Mouse (Mus musculus): Measurements from ENCODE around the gene B130006D01Rik. TPM values are rescaled to one million over a fixed set of nuclear protein-coding genes. Genes with fewer than 3 reads are reported as not detected.
A peak's percentile ranks its signal among the peaks of the same experiment; 100 is the strongest.
"Not testable (repeated sequence)": the region's sequence is repeated elsewhere in the genome, so short reads cannot be mapped to it uniquely, and the experiment has no call there.

B130006D01Rik gene
- polyA plus RNA-seq, 1 experiment = 2.1 TPM

DNA sequence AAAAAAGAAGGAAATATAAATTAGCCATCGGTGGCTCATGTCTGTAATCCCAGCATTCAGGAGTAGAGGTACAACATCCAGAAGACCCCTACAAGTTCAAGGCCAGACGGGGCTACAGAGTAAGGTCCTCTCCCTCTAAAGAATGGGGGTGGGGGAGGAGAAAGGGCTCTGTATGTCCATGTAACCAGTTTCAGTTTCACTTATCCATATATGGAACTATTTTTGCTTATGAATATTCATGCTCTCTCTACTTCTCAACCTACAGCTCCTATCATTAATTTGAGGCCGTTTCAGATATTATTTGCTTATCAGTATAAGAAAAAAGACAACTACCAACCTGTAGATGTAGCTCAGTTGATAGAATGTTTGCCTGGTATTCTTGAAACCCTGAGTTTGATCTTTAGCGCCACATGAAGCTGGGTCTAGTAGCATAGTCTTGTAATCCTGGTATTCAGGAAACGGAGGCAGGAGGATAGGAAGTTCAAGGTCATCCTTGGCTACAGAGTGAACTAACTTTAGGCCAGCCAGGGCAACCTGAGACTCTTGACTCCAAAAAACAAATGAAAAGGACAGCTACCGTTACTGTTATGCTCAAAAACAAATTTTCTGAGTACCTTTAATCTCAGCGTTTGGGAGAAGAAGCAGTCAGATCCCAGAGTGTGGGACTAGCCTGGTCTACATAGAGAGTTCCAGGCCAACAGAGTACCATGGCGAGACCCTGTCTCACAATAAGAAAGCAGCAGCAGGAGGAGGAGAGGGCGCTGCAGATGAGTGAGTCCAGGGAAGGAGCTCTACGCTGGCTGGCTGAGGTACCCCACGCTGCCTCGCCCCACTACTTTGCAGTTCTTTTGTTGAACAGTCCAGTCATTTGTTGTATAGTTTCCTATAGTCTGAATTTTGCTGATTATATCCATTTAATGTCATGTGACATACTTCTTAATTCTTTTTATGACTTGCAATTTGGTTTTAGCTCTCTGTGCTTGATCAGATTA lies 5.8 kb downstream of the B130006D01Rik start:
- peaks cover 19% of the 10 kb centered on the region for H3K4me1 ChIP-seq (ENCODE audit: control insufficient read depth, insufficient read depth, low read length)
- TF ChIP-seq CTCF (IDR thresholded peaks at IDR 0.05; ENCODE audit: low read depth, low read length) (no peak), POLR2A (IDR thresholded peaks at IDR 0.05; ENCODE audit: borderline replicate concordance, low read depth, low read length) (no peak)
- H3K4me3 ChIP-seq (ENCODE audit: insufficient read depth, low read length) = no peak overlapping the region
- no peak overlapping the region for H3K27ac ChIP-seq (ENCODE audit: insufficient read depth, low read depth, low read length)

GRCm38 (mm10) chr11:95734485-95734884 lies 11.1 kb downstream of the B130006D01Rik start:
- peaks cover 14% of the 10 kb centered on the region for H3K4me1 ChIP-seq (ENCODE audit: control insufficient read depth, insufficient read depth, low read length)
- no peak for TF ChIP-seq CTCF (IDR thresholded peaks at IDR 0.05; ENCODE audit: low read depth, low read length)
- TF ChIP-seq POLR2A (IDR thresholded peaks at IDR 0.05; ENCODE audit: borderline replicate concordance, low read depth, low read length) = no peak
- no peak overlapping the region for H3K27ac ChIP-seq (ENCODE audit: insufficient read depth, low read depth, low read length)
- H3K4me3 ChIP-seq (ENCODE audit: insufficient read depth, low read length) = no peak overlapping the region

DNA sequence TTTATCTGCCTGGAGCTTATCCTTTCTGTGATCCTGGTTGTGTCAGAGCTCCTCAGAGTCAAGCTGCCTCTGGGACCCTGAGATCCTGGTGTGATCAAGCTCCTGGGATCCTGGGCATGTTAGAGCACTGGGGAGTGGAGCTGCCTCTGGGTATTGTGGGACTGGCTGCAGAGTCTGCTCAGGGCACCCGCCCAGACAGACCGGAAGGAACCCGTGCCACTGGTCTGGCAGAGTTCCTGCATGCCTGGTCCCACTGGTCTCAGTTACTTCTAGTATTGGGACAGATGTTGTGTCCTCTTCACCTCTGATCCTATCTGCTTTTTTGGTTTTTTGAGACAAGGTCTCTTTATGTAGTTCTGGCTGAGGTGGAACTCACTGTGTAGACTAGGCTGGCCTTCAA lies 14.4 kb downstream of the B130006D01Rik start:
- TF ChIP-seq POLR2A (IDR thresholded peaks at IDR 0.05; ENCODE audit: borderline replicate concordance, low read depth, low read length) (no peak), CTCF (IDR thresholded peaks at IDR 0.05; ENCODE audit: low read depth, low read length) (no peak)
- no peak overlapping the region for H3K4me3 ChIP-seq (ENCODE audit: insufficient read depth, low read length)
- H3K4me1 ChIP-seq (ENCODE audit: control insufficient read depth, insufficient read depth, low read length) = peaks cover 19% of the 10 kb centered on the region
- no peak overlapping the region for H3K27ac ChIP-seq (ENCODE audit: insufficient read depth, low read depth, low read length)

- Histone ChIP-seq H3K27ac (ENCODE audit: insufficient read depth, low read depth, low read length) (no peak overlapping the region), H3K4me3 (ENCODE audit: insufficient read depth, low read length) (no peak overlapping the region), H3K4me1 (ENCODE audit: control insufficient read depth, insufficient read depth, low read length) (peaks cover 22% of the 10 kb centered on the region)
- TF ChIP-seq POLR2A (IDR thresholded peaks at IDR 0.05; ENCODE audit: borderline replicate concordance, low read depth, low read length) = no peak
- TF ChIP-seq CTCF (IDR thresholded peaks at IDR 0.05; ENCODE audit: low read depth, low read length) = no peak
These were observed 21.1 kb downstream of the B130006D01Rik start for GRCm38 (mm10) chr11:95744521-95744920.

DNA sequence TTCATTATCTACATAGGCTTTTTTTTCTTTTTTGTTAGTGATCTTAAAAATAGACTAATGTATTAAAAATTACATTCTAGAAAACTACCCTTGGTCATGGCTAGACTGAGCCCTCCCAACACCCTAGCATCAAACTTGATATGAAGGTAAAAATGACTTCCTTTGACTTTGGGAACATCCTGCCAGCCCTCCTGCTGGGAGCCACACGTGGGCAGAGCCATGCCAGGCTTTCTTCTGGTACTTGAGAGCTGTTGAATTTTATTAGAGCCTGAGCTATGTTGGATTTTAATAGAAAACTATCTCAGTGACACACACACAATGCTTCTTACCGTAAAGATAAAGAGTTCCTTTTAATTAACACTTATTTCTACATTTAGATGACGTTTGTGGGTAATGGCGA lies 23.4 kb downstream of the B130006D01Rik start:
- H3K27ac ChIP-seq (ENCODE audit: insufficient read depth, low read depth, low read length) = no peak overlapping the region
- no peak overlapping the region for H3K4me3 ChIP-seq (ENCODE audit: insufficient read depth, low read length)
- TF ChIP-seq CTCF (IDR thresholded peaks at IDR 0.05; ENCODE audit: low read depth, low read length) (no peak), POLR2A (IDR thresholded peaks at IDR 0.05; ENCODE audit: borderline replicate concordance, low read depth, low read length) (no peak)
- peaks cover 24% of the 10 kb centered on the region for H3K4me1 ChIP-seq (ENCODE audit: control insufficient read depth, insufficient read depth, low read length)

DNA sequence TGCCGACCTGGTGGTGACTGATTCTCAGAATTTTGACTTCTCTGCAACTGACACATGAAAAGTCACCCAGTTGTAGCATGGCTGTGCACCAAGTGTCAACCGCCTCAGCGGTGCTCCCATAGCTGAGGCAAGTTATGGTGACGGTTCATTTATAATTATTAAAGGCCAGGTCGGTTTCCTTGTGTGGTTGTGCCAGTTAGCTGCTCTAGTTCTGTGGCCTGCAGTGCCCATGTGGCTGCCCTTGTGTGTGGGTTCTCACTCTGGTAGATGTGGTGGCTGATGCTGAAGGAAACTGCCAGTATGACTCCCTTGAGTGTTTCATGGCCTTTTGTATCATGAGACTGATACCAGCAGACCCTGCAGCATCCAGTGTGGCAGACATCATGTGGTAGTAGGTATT lies 24.9 kb downstream of the B130006D01Rik start:
- H3K27ac ChIP-seq (ENCODE audit: insufficient read depth, low read depth, low read length) = peak overlapping the region; percentile 13; the same call in 1 of the 2 replicates
- H3K4me3 ChIP-seq (ENCODE audit: insufficient read depth, low read length) = no peak overlapping the region
- peaks cover 24% of the 10 kb centered on the region for H3K4me1 ChIP-seq (ENCODE audit: control insufficient read depth, insufficient read depth, low read length)
- TF ChIP-seq CTCF (IDR thresholded peaks at IDR 0.05; ENCODE audit: low read depth, low read length) (no peak), POLR2A (IDR thresholded peaks at IDR 0.05; ENCODE audit: borderline replicate concordance, low read depth, low read length) (no peak)

GRCm38 (mm10) chr11:95749619-95750018 lies 26.2 kb downstream of the B130006D01Rik start:
- Histone ChIP-seq H3K27ac (ENCODE audit: insufficient read depth, low read depth, low read length) (peak overlapping the region; percentile 87), H3K4me1 (ENCODE audit: control insufficient read depth, insufficient read depth, low read length) (peaks cover 24% of the 10 kb centered on the region), H3K4me3 (ENCODE audit: insufficient read depth, low read length) (peak overlapping the region; percentile 24; the same call in 1 of the 2 replicates)
- no peak for TF ChIP-seq POLR2A (IDR thresholded peaks at IDR 0.05; ENCODE audit: borderline replicate concordance, low read depth, low read length)
- no peak for TF ChIP-seq CTCF (IDR thresholded peaks at IDR 0.05; ENCODE audit: low read depth, low read length)

GRCm38 (mm10) chr11:95750995-95751394 lies 27.6 kb downstream of the B130006D01Rik start:
- H3K27ac ChIP-seq (ENCODE audit: insufficient read depth, low read depth, low read length) = no peak overlapping the region
- H3K4me1 ChIP-seq (ENCODE audit: control insufficient read depth, insufficient read depth, low read length) = peaks cover 24% of the 10 kb centered on the region
- H3K4me3 ChIP-seq (ENCODE audit: insufficient read depth, low read length) = no peak overlapping the region
- TF ChIP-seq CTCF (IDR thresholded peaks at IDR 0.05; ENCODE audit: low read depth, low read length) (peak; percentile 61), POLR2A (IDR thresholded peaks at IDR 0.05; ENCODE audit: borderline replicate concordance, low read depth, low read length) (no peak)

- H3K4me3 ChIP-seq (ENCODE audit: insufficient read depth, low read length); H3K4me1 ChIP-seq (ENCODE audit: control insufficient read depth, insufficient read depth, low read length); H3K27ac ChIP-seq (ENCODE audit: insufficient read depth, low read depth, low read length): not testable (repeated sequence)
These were observed 31.8 kb downstream of the B130006D01Rik start for GRCm38 (mm10) chr11:95755137-95755536.

DNA sequence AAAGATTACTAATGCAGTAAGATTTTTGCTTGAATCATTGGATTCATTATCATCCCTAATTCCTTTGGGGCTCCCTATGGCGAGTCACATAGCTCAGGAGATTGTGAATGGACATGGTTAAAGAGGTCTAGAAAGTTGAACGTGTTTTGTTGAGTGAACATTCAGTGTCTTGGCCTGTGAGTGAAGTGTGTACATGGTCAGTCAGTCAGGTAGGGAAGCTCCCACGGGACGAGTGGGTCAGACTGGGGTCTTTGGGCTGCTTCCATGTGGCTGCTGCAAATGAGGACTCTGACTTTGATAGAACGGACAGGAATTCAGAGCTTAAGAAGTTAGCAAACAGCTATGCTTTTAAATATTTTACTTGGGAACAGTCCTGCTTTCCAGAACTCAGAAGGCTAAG lies 37.1 kb downstream of the B130006D01Rik start:
- no peaks in the 10 kb centered on the region for H3K4me1 ChIP-seq (ENCODE audit: control insufficient read depth, insufficient read depth, low read length)
- H3K27ac ChIP-seq (ENCODE audit: insufficient read depth, low read depth, low read length) = no peak overlapping the region
- no peak overlapping the region for H3K4me3 ChIP-seq (ENCODE audit: insufficient read depth, low read length)
- TF ChIP-seq CTCF (IDR thresholded peaks at IDR 0.05; ENCODE audit: low read depth, low read length) (no peak), POLR2A (IDR thresholded peaks at IDR 0.05; ENCODE audit: borderline replicate concordance, low read depth, low read length) (no peak)

All from bone marrow macrophage, adult 2 months (primary cell).